Mouse (Mus musculus) C2C12 (cell line): Measurements from ENCODE around the gene 9530003J23Rik. TPM values are rescaled to one million over a fixed set of nuclear protein-coding genes. Genes with fewer than 3 reads are reported as not detected.
A peak's percentile ranks its signal among the peaks of the same experiment; 100 is the strongest.
"Not testable (repeated sequence)": the region's sequence is repeated elsewhere in the genome, so short reads cannot be mapped to it uniquely, and the experiment has no call there.

Source experiments
- H3K27me3 ChIP-seq: one replicate; pipeline ENCODE4 v1.6.1; 2011; ENCODE audit not compliant: control insufficient read depth, insufficient read depth, insufficient read length
- H3K36me3 ChIP-seq: one replicate; pipeline ENCODE4 v1.6.1; 2011; ENCODE audit not compliant: control insufficient read depth, insufficient read depth
- H3K4me3 ChIP-seq: one replicate; pipeline ENCODE4 v1.5.1; 2011; ENCODE audit warnings: mild to moderate bottlenecking, control low read depth; ENCODE audit not compliant: poor library complexity, insufficient read depth, severe bottlenecking
- H3K79me2 ChIP-seq: one replicate; pipeline ENCODE4 v1.6.1; 2011; ENCODE audit not compliant: control insufficient read depth, insufficient read depth
- H3K79me3 ChIP-seq: one replicate; pipeline ENCODE4 v1.6.1; 2011; ENCODE audit warnings: low read depth, control low read depth
- H3ac ChIP-seq: one replicate; pipeline ENCODE3; 2011; ENCODE audit warnings: low read depth; ENCODE audit not compliant: control insufficient read depth, insufficient read length
- CEBPB ChIP-seq: IDR thresholded peaks from one replicate; pipeline ENCODE4 v1.6.1; 2011; ENCODE audit warnings: low read depth, mild to moderate bottlenecking, control low read depth, moderate library complexity
- CTCF ChIP-seq: IDR thresholded peaks from one replicate; pipeline ENCODE4 v1.5.1; 2011; ENCODE audit not compliant: control insufficient read depth, insufficient read depth, insufficient read length
- FOSL1 ChIP-seq: IDR thresholded peaks from one replicate; pipeline ENCODE4 v1.8.0; 2011; ENCODE audit warnings: mild to moderate bottlenecking, low read length; ENCODE audit not compliant: poor library complexity, insufficient read depth, severe bottlenecking
- MAX ChIP-seq: IDR thresholded peaks from one replicate; pipeline ENCODE4 v1.6.1; 2011; ENCODE audit warnings: mild to moderate bottlenecking, control low read depth
- MYOD1 ChIP-seq: IDR thresholded peaks from one replicate; pipeline ENCODE4 v1.6.1; 2011; ENCODE audit warnings: low read depth; ENCODE audit not compliant: control insufficient read depth, insufficient read length
- MYOG ChIP-seq: IDR thresholded peaks from one replicate; pipeline ENCODE4 v1.6.1; 2011; ENCODE audit not compliant: control insufficient read depth, insufficient read length; ENCODE audit errors: extremely low read depth
- USF1 ChIP-seq: IDR thresholded peaks from one replicate; pipeline ENCODE4 v1.6.1; 2011; ENCODE audit warnings: low read depth, mild to moderate bottlenecking, control low read depth, moderate library complexity
- polyA plus RNA-seq: library from polyadenylated mRNA; unstranded; fragments of >200 nt; fragmentation: generic; extraction: Trizol; gene quantifications from one replicate; pipeline ENCODE4 v1.2.1, GENCODE M21; 2012; ENCODE audit warnings: missing spikeins

The 9530003J23Rik gene
- polyA plus RNA-seq, 1 experiment, result 0.07 TPM

DNA sequence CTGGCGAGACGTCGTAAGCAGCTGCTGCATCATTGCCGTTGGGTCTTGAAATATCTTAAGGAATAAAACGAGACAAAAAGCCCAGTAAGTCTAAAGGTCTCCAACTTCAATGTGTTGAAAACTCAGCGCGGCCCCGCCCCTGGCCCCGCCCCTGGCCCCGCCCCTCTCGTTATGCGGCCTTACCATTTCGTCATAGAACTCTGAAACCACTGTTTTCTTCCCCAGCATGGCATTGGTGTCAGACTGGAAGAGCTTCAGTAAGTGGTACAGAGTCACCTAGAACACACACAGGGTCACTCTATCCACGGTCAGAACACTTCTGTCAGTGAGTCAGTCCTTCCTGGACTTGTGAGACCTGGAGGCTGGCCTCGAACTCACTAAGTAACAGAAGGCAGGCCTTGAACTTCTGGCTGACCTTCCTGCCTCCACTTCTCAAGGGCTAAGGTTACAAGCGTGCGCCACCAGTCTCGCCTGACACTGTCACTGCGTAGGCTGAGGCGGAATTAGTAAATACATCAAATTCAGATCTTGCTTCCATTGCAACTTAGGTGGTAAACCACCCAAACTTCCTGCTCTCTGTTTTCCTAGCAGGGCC lies 21.2 kb downstream of the 9530003J23Rik start:
- Histone ChIP-seq H3K79me3 (peaks cover 4% of the 10 kb centered on the region), H3K79me2 (peaks cover 21% of the 10 kb centered on the region), H3K4me3 (no peak overlapping the region), H3K36me3 (peaks cover 83% of the 10 kb centered on the region), H3ac (peak overlapping the region; percentile 24), H3K27me3 (no peaks in the 10 kb centered on the region)
- TF ChIP-seq CTCF (no peak), MYOD1 (no peak), FOSL1 (no peak), MAX (no peak), USF1 (no peak), MYOG (no peak), CEBPB (no peak)

- peaks cover 78% of the 10 kb centered on the region for H3K36me3 ChIP-seq
Measured at GRCm38 (mm10) chr10:117216793-117217192, 21.7 kb downstream of the 9530003J23Rik start.

DNA sequence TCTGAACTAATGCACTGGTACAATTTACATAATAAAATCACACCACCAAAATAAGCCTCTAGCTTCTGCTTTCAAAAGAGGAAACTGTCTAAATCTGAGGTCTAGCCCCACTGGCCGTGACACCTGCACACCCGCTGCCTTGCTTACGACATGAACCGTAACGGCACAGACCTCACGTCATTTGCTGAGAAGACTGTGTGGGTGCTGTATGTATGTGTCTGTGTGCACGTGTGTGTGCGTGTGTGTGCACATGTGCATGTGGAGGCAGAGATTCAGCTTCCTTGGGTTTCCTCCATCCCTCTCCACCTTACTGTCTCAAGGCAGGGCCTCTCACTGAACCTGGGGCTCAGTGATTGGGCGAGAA lies 22.4 kb downstream of the 9530003J23Rik start:
- TF ChIP-seq FOSL1, result no peak
- no peak for TF ChIP-seq CTCF
- TF ChIP-seq MYOG, result no peak
- TF ChIP-seq CEBPB, result no peak
- TF ChIP-seq USF1, result no peak
- no peak for TF ChIP-seq MYOD1
- no peak for TF ChIP-seq MAX
- H3K27me3 ChIP-seq, result no peaks in the 10 kb centered on the region
- peaks cover 71% of the 10 kb centered on the region for H3K36me3 ChIP-seq
- H3K79me3 ChIP-seq, result no peaks in the 10 kb centered on the region
- peaks cover 9% of the 10 kb centered on the region for H3K79me2 ChIP-seq
- H3K4me3 ChIP-seq, result no peak overlapping the region
- H3ac ChIP-seq, result no peak overlapping the region

More at GRCm38 (mm10) chr10:117216793-117217192, 21.7 kb downstream of the 9530003J23Rik start:
- no peak overlapping the region for H3ac ChIP-seq
- H3K79me3 ChIP-seq, result no peaks in the 10 kb centered on the region
- H3K4me3 ChIP-seq, result no peak overlapping the region
- no peaks in the 10 kb centered on the region for H3K27me3 ChIP-seq
- H3K79me2 ChIP-seq, result peaks cover 16% of the 10 kb centered on the region
- TF ChIP-seq MYOD1 (no peak), CTCF (peak; percentile 62)

DNA sequence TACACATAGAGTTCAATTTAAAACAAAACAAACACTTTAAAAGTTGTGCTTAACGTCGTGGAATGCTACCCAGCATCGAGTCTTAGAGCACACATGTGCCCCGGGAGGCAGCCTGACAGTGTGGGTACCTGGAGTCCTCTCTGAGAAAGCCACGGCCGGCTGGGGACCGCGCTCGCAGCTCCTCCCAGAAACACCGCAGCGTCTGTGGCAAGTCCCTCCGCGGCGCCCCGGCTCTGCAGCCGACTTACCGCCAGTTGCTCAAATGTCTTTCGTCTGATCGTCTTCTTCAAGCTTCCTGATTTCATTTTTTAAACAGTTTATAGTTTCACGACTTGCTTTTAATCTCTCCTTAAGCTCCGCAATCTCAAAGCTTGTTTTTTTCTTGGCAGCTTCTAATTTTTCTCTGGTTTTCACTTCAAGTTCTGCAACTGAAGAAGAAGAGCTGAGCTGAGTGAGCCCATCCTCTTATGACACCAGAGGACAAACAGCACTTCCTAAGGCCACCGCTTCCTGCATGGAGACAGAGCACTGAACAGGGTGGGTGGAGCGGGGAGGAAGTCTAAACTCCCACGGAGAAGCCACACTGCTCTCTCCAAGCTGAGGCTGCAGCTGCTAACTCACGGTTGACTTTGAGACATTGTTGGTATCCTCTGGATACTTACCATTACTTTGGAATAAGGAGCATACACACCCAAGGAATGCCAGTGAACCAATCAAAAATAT lies 22.9 kb downstream of the 9530003J23Rik start:
- Histone ChIP-seq H3ac (no peak overlapping the region), H3K79me2 (peaks cover 7% of the 10 kb centered on the region), H3K27me3 (no peaks in the 10 kb centered on the region), H3K79me3 (no peaks in the 10 kb centered on the region), H3K36me3 (peaks cover 65% of the 10 kb centered on the region), H3K4me3 (no peak overlapping the region)
- no peak for TF ChIP-seq USF1
- no peak for TF ChIP-seq CEBPB
- TF ChIP-seq MYOD1, result no peak
- TF ChIP-seq CTCF, result no peak
- TF ChIP-seq MYOG, result no peak
- no peak for TF ChIP-seq MAX
- no peak for TF ChIP-seq FOSL1

DNA sequence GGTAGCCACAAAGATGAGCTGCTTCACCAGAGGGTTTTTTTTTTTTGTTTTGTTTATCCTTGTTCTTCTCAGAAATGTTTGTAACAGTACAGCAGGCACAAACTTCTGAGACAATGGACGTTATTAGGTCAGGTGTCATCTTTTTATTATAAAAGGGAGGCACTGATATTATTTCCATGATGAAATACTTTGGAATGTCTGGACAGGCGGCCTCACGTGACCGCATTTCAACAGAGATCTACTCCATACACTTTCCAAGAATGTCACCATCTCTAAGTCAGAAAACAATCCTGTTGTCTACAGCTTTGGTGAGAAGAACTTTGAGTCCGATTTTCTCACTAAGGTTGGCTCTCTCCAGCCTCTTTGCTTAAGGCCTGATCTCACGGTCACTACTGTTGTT lies 27.5 kb downstream of the 9530003J23Rik start:
- H3K4me3 ChIP-seq, result no peak overlapping the region
- no peaks in the 10 kb centered on the region for H3K79me2 ChIP-seq
- H3K36me3 ChIP-seq, result peaks cover 25% of the 10 kb centered on the region

DNA sequence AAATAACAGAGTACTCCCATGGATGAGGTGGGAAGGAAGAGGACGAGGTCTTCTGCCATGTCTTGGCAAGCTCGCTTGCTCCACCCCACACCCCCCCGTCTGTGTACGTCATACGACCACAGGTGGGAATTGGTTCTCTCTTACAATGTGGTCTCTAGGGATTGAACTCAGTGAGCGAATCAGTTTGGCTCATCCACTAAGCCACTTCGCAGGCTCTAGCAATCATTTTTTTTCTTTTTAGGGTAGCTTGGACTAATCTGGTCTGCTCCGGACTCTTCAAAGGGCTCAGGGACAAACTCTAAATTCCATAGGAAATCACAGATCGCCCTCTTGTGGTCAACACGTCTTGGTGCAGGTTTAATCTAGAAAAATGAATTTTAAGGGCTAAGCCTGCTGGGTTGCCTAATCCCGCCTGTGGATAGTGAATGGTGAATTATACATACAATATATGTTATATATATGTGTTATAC lies 29.0 kb downstream of the 9530003J23Rik start:
- H3K27me3 ChIP-seq, result no peaks in the 10 kb centered on the region
- no peak overlapping the region for H3K4me3 ChIP-seq
- H3ac ChIP-seq, result no peak overlapping the region
- H3K79me2 ChIP-seq, result no peaks in the 10 kb centered on the region
- peaks cover 10% of the 10 kb centered on the region for H3K36me3 ChIP-seq
- H3K79me3 ChIP-seq, result no peaks in the 10 kb centered on the region
- TF ChIP-seq CTCF, result no peak
- TF ChIP-seq CEBPB, result peak; percentile 50

More for the DNA sequence above, 27.5 kb downstream of the 9530003J23Rik start:
- no peaks in the 10 kb centered on the region for H3K79me3 ChIP-seq
- no peaks in the 10 kb centered on the region for H3K27me3 ChIP-seq
- TF ChIP-seq MYOD1 (no peak), USF1 (peak; percentile 94), CEBPB (peak; percentile 18), MAX (no peak), FOSL1 (no peak)
- H3ac ChIP-seq, result no peak overlapping the region

DNA sequence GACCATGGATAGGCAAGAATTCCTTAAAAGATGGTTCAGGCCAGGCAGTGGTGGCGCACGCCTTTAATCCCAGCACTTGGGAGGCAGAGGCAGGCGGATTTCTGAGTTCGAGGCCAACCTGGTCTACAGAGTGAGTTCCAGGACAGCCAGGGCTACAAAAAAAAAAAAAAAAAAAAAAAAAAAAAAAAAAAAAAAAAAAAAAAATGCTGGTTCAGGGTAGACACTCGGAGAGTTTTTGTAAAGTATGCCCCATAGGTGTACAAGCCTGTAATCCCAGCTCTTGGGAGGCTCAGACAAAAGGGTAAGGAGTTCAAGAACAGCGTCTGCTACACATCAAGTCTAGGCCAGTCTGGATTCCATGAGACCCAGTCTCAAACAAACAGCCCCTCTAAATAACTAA lies 29.7 kb downstream of the 9530003J23Rik start:
- not testable (repeated sequence) for H3K27me3 ChIP-seq, H3K79me3 ChIP-seq, H3K4me3 ChIP-seq, H3K79me2 ChIP-seq, H3ac ChIP-seq, H3K36me3 ChIP-seq
